Mouse (Mus musculus) cortical plate, adult 2 months (tissue): ENCODE data around the gene Nat8f1.
A peak's percentile ranks its signal among the peaks of the same experiment; 100 is the strongest.

ENCODE experiments used
- CTCF ChIP-seq: fragments of 200-500 bp; IDR thresholded peaks from 2 replicates; pipeline ENCODE4 v1.5.1; 2011; ENCODE audit warnings: mild to moderate bottlenecking, control low read depth, low read length; ENCODE audit not compliant: insufficient read depth; ENCODE audit errors: extremely low read depth
- POLR2A ChIP-seq: fragments of 200-500 bp; IDR thresholded peaks from 2 replicates; pipeline ENCODE4 v1.6.1; 2011; ENCODE audit warnings: mild to moderate bottlenecking, low read length, control low read depth; ENCODE audit not compliant: insufficient read depth; ENCODE audit errors: extremely low read depth

DNA sequence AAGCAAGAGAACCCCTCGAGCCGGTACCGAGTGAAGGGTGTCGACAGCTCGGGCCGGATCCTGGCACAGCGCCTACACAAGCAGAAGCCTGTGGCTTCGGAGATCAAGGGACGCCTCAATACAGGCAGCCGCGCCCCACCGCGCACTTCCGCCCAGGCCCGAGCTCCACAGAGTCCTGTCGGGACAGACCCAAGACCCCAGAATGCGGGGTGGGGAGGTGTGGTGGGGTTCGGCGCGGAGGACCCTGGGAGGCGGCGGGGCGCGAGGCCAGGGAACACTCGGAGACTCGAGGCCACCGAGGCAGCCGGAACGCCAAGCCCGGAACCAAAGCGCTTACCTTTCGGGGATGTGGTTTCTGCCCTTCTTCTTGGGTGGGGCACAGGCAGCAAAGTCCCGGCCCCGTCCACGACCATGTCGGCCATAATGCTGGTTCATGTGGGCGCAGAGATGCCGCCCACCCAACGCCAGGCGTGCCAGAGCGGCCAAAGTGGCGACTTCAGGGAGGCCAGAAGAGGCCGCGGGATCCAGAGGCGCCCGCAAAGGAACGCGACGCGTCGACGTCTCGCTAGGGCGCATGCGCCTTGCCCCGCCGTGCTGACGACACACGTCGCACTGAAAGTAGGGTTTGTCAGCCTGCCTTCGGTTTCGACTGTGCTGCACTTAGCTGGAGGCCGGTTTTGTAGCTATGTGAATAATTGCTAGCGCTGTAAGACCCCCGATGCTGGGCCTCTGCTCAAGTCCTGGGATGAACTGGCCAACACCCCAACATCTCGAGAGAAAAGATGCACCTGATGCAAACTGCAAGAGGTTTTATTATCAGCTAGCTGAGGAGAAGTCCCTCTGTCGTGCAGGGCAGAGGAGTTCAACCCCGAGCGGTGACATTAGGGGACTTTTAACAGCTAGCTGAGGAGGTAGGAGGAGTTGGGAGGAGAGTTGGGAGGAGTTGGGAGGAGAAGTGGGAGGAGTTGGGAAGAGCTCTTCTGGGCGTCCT is 45.9 kb upstream of the Nat8f1 start, which contains the start of gene Dusp11:
- TF ChIP-seq CTCF, result no peak
- TF ChIP-seq POLR2A, result peak; percentile 94
